Comparison of ENCODE assay signal across 8 mouse cellular contexts in genomic region chr5:5507701-5508225, GRCm38 (mm10). TPM values are rescaled to one million over a fixed set of nuclear protein-coding genes. Genes with fewer than 3 reads are reported as not detected.
DNase-seq lines count a peak whose midpoint lies in the region; ATAC-seq and TF ChIP-seq lines count a peak whose summit lies in the region.

No protein-coding gene starts in this region.

- no peaks in the 10 kb centered on the region for H3K27me3 ChIP-seq in G1E (ENCODE audit: insufficient read depth, low read length)
- H3K27me3 ChIP-seq in forebrain, embryonic 13.5 days: no peaks in the 10 kb centered on the region
- H3K27me3 ChIP-seq in hindbrain, embryonic 14.5 days (ENCODE audit: control insufficient read depth, insufficient read depth, low read length): no peaks in the 10 kb centered on the region

- H3K36me3 ChIP-seq in G1E (replicated peaks): peaks cover 79% of the 10 kb centered on the region
- peaks cover 9% of the 10 kb centered on the region; the same call in 1 of the 2 replicates for H3K36me3 ChIP-seq in forebrain, embryonic 13.5 days (ENCODE audit: poor library complexity, severe bottlenecking)
- no peaks in the 10 kb centered on the region for H3K36me3 ChIP-seq in hindbrain, embryonic 14.5 days (replicated peaks; ENCODE audit: control insufficient read depth, insufficient read depth)

- no peak overlapping the region for H3K4me3 ChIP-seq in G1E (ENCODE audit: low read depth, low read length)
- H3K4me3 ChIP-seq in forebrain, embryonic 13.5 days: peak overlapping the region; percentile 17; the same call in 1 of the 2 replicates
- H3K4me3 ChIP-seq in hindbrain, embryonic 14.5 days (replicated peaks; ENCODE audit: low read length): no peak overlapping the region

- H3K9ac ChIP-seq in forebrain, embryonic 13.5 days: peak overlapping the region; percentile 34
- H3K9ac ChIP-seq in hindbrain, embryonic 14.5 days: no peak overlapping the region; the same call in 1 of the 2 replicates

- no peak for DNase-seq in G1E (ENCODE audit: low spot score)
- DNase-seq in brain, adult 2 months (ENCODE audit: low read depth, low spot score): peak; percentile 90
- peak; percentile 78 for DNase-seq in hindbrain, embryonic 14.5 days (ENCODE audit: low spot score)
- DNase-seq in layer of hippocampus, postnatal 14 days (ENCODE audit: low spot score in 2 of 2): peak; percentile 54
- DNase-seq in lung, postnatal 25 days (ENCODE audit: low spot score): peak; percentile 58
- peak; percentile 55 for DNase-seq in retina, postnatal 7 days (ENCODE audit: low read depth, low spot score)

- peaks cover 17% of the 10 kb centered on the region for H3K4me1 ChIP-seq in G1E (ENCODE audit: insufficient read depth, low read depth, low read length)
- H3K4me1 ChIP-seq in forebrain, embryonic 13.5 days: peaks cover 39% of the 10 kb centered on the region
- 0 out of 2 replicates have a peak, but pooled peaks cover 4% of the 10 kb centered on the region for H3K4me1 ChIP-seq in hindbrain, embryonic 14.5 days (replicated peaks; ENCODE audit: control insufficient read depth, insufficient read depth, low read length)

- WGBS in forebrain, embryonic 13.5 days: 17% methylated on average over 20 of the region's 20 CpGs
- 22% methylated on average over 20 of the region's 20 CpGs for WGBS in hindbrain, embryonic 14.5 days

- peak overlapping the region; percentile 46 for H3K4me2 ChIP-seq in forebrain, embryonic 13.5 days
- H3K4me2 ChIP-seq in hindbrain, embryonic 14.5 days (replicated peaks): peak overlapping the region; percentile 32

- no peak for TF ChIP-seq CTCF in G1E (IDR thresholded peaks at IDR 0.05; ENCODE audit: low read depth, low read length)

- peak; percentile 57; the same call in 1 of the 2 replicates for ATAC-seq in G1E (ENCODE audit: extremely low read depth, insufficient number of reproducible peaks, low FRiP score, poor library complexity, severe bottlenecking)
- peak; percentile 74 for ATAC-seq in forebrain, embryonic 13.5 days
- peak; percentile 82 for ATAC-seq in hindbrain, embryonic 14.5 days (ENCODE audit: low FRiP score)
- ATAC-seq in monocyte, adult 5-6 weeks (replicated peaks; ENCODE audit: insufficient number of reproducible peaks, low FRiP score, low TSS enrichment, poor library complexity, severe bottlenecking): no peak

- peak overlapping the region; percentile 63 for H3K27ac ChIP-seq in forebrain, embryonic 13.5 days
- H3K27ac ChIP-seq in hindbrain, embryonic 14.5 days: no peak overlapping the region

- H3K9me3 ChIP-seq in G1E (replicated peaks): no peaks in the 10 kb centered on the region
- no peaks in the 10 kb centered on the region for H3K9me3 ChIP-seq in forebrain, embryonic 13.5 days (replicated peaks)
- H3K9me3 ChIP-seq in hindbrain, embryonic 14.5 days (ENCODE audit: control insufficient read depth, low read length): no peaks in the 10 kb centered on the region

RNA-seq across cellular contexts. Expression of gene Cldn12, which starts 7.0 kb away (rescaled TPM):
- total RNA-seq in G1E (2014; fragmentation: Nextera tagmentation): 13.0 and 18.9 TPM in 2 replicates
- total RNA-seq in G1E (2017): 12.9 and 14.7 TPM in 2 replicates
- 18.5 and 19.4 TPM in 2 replicates for polyA plus RNA-seq in G1E (2012)
- 24.1 and 29.1 TPM in 2 replicates for polyA plus RNA-seq in forebrain, embryonic 13.5 days (2015; fragmentation: Nextera tagmentation; extraction: Ambion mirVana)
- 17.8 and 18.1 TPM in 2 replicates for polyA plus RNA-seq in hindbrain, embryonic 14.5 days (2014; fragmentation: Nextera tagmentation; extraction: Ambion mirVana)
- 10 to 100 TPM; 30.2 to 30.5 TPM for total RNA-seq in layer of hippocampus, postnatal 14 days (2021)
- 1.6 to 2.1 TPM (median 2.0 TPM) in 3 replicates for total RNA-seq in monocyte, adult 5-6 weeks (2017)

RNA-seq across cellular contexts. Expression of gene 1700015F17Rik, which starts 28.8 kb away (rescaled TPM):
- total RNA-seq in G1E (2014; fragmentation: Nextera tagmentation): not detected in 2 replicates
- total RNA-seq in G1E (2017): not detected in 2 replicates
- polyA plus RNA-seq in G1E (2012): not detected in 2 replicates
- polyA plus RNA-seq in forebrain, embryonic 13.5 days (2015; fragmentation: Nextera tagmentation; extraction: Ambion mirVana): not detected in 2 replicates
- not detected in 2 replicates for polyA plus RNA-seq in hindbrain, embryonic 14.5 days (2014; fragmentation: Nextera tagmentation; extraction: Ambion mirVana)
- not detected for total RNA-seq in layer of hippocampus, postnatal 14 days (2021)
- total RNA-seq in monocyte, adult 5-6 weeks (2017): not detected in 3 replicates

RNA-seq across cellular contexts. Expression of gene Gtpbp10, which starts 51.6 kb away (rescaled TPM):
- 0.38 and 0.73 TPM in 2 replicates for total RNA-seq in G1E (2014; fragmentation: Nextera tagmentation)
- total RNA-seq in G1E (2017): 2.6 and 2.7 TPM in 2 replicates
- 0.15 and 0.17 TPM in 2 replicates for polyA plus RNA-seq in G1E (2012)
- 31.0 and 33.2 TPM in 2 replicates for polyA plus RNA-seq in forebrain, embryonic 13.5 days (2015; fragmentation: Nextera tagmentation; extraction: Ambion mirVana)
- polyA plus RNA-seq in hindbrain, embryonic 14.5 days (2014; fragmentation: Nextera tagmentation; extraction: Ambion mirVana): 21.7 and 22.0 TPM in 2 replicates
- 1 to 10 TPM; 8.9 to 9.6 TPM for total RNA-seq in layer of hippocampus, postnatal 14 days (2021)
- 9.5 to 19.4 TPM (median 17.9 TPM) in 3 replicates for total RNA-seq in monocyte, adult 5-6 weeks (2017)
